Mouse (Mus musculus) gastrocnemius, postnatal 14 days (tissue): ENCODE results near the gene Fggy. TPM values are rescaled to one million over a fixed set of nuclear protein-coding genes. Genes with fewer than 3 reads are reported as not detected.

Experiments
- DNase-seq: peaks from one replicate; pipeline ENCODE4 v3.0.0; 2021; ENCODE audit warnings: mixed read lengths
- intact Hi-C: fragments of 180-260 bp; cut with DNase I; formaldehyde crosslinking; loops from one replicate; pipeline ENCODE4 v1.15.1; 2025; ENCODE audit warnings: low total_unique reads
- total RNA-seq, 2 experiments: library from RNA; stranded (reverse); gene quantifications; 2 replicates each; pipeline ENCODE4 v1.2.3; 2021

Gene Fggy
- total RNA-seq, 2 experiments from 2014 or later: 6.7 to 7.3 TPM

DNA sequence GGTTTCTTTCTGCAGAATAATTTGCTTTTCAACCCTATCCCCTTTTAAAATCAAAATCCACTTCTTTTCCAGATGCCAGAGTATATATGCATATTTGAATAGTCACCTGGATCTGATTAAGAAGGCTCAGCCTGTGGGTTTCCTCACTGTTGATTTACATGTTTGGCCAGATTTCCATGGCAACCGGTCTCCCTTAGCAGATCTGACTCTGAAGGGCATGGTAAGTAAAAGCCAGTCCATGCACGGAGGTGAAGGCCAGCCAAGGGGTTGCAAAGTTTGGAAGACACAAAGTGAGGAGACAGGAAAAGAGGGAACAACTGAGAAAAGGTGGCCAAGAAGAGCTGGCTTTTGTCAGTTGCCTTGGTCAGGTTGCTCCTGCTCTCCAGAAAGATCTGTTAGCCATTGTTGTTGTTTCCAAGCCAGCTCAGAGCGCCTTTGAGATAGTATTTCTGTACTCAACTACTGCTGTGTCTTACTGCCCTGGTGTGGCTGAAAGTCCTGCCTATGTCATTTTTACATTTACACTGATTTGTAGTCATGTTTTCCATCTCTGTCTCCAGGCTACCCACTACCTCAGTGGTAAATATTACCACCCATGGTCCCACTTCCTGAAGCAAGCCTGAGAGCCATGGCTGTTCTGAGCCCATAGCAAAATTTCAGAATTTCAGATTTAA lies 264.7 kb downstream of the Fggy start:
- DNase-seq: no peak
- intact Hi-C loops: no loop called here

DNA sequence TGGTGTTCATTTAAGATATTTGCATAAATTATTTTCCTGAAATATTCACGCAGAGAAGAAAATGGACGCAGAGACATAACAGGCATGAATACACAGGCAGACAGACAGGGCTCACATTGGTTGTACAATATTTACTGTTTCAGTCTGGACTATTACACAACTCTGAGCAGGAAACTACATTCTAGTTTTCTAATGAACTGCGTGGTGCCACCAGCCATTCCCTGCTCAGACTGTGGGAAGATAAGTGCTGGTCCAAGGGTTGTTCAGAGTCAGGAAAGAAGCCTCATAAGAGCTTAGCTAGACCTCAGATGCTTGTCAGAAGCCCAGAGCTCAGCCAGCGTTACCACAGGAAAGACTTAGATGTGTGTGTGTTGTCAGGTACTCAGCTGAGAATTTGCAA lies 270.9 kb downstream of the Fggy start:
- intact Hi-C loops: no loop called here
- no peak for DNase-seq

DNA sequence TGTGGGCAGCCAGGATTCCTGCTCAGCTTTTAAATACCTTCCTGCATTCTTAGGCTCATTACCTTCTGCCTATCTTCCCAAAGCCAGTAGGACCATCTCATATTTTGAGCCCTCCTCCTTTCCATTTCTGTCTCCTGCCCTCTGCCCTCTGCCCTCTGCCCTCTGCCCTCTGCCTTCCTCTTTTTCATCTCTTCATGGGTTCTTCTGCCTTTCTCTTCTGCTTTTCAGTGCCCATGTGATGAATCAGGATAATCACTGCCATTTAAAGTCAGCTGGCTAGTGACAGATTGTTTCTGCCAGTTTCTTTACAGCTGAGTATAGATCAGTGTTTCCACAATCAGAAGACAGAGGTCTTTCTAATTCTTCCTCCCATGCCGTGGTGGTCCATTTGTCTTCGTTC lies 273.0 kb downstream of the Fggy start:
- intact Hi-C loops: no loop called here
- no peak for DNase-seq

DNA sequence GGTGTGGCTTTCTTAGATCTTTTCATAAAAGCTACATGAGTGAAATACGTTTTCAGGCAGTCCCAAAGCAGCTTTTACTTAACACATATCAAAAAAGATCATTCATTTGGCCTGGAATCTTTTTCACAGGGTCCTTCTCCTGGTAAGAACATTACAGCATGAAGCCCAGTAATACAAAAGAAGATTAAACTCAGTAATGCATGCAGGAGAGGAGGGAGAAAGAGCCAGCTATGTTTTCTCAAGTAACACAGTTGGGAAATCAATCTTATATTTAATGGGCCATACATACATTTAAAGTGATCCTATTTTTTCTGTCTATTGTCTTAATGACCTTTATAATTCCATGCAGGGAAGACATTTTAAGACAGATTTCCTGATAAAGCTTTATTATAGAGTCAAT lies 282.6 kb downstream of the Fggy start:
- intact Hi-C loops: no loop called here
- no peak for DNase-seq

DNA sequence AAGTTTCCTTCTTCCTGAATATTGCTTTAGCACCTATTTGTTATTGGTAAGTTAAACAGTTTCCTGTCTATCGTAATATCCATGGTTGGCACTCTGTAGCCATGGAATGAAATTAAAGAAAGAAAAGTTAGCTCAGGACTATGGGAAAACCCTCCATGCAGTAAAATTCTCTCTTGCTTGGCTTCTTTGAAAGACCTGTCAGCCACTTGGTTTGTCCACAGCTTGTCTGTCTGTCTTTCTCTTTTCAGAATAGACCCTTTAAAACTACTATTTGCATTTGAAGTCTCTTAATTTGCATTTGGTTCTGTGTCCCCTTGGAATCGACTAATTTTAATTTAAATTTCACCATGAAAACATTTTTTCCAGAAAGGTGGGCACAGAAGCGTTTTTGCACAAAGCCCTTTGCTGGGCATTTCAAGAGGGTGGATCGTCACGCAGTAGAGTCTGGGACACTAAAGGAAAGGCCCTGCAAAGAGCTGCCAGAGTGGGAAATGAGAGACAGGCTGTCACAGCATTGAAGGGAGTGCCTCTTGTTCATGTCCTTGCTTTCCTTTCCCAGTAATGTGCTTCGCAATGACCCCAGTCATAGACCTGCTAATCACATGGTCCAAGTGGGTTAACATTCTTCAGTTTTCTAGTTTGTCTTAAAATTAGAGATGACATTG lies 283.2 kb downstream of the Fggy start:
- DNase-seq: no peak
- intact Hi-C loops: no loop called here

DNA sequence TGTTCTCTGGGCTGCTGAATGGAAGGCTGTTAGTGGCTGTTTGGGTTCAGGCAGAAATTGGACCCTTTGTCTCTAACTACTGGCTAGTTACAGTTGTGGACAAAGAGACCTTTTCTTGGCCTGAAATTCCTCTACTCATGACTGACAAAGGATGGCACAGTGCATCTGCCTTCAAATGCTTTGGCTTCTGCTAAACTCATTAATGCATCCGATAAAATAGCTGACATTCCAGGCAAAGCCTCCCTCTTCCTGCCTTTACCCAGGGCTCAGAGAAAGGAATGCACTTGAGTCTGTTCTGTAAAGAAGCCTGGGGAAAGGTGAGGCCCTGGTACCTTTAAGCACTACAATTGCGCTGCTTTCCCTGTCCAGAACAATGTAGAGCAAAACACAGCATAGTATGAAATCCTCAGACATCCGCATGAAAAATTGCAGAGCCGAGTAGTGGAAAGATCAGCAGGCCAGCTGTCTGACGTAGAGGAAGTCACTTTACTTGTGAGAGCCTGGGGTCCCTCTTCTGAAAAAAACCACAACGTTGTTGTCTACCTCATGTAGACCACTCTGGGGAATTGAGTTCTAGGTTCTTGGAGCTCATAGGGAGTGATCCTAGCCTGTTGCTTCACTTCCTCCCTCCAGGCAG lies 288.8 kb downstream of the Fggy start:
- intact Hi-C loops: no loop called here
- no peak for DNase-seq

DNA sequence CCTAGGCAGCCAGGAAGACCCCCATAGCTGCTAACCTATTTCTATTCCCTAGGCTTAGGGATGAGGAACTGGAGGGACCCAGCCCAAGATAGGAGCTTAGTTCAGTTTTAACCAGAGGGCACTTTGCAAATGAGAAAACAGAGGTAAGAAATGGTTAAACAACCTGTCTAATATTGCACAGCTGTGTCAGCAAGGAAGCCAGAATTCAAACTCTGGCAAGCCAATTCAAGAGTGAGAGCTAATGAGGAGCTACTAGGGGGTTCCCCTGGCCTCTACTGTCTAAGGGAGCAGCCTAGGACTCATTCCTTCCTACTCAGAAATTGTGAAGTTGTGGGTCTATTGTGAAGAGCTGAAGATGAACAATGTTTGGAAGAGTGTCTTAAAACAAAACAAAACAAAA lies 289.9 kb downstream of the Fggy start:
- no peak for DNase-seq
- intact Hi-C loops: no loop called here

DNA sequence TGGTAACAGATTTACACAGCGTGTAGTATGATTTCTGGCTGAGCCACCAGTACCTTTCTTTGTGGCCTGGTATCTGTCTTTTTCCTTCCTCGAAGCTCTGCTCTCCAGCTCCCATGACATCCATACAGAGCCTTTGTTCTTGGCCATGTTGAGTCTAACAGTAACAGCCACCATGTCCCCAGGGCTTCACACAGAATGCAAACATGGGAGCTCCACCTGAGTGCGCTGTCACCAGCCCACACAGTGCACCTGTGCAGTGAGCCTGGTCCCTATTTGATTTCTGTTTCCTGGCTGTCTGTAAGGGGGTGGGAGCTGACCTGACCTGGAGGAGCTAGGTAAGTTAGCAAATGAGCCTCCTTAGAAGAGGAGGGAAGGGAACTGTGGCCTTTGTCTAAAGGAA lies 290.4 kb downstream of the Fggy start:
- intact Hi-C loops: no loop called here
- DNase-seq: no peak

DNA sequence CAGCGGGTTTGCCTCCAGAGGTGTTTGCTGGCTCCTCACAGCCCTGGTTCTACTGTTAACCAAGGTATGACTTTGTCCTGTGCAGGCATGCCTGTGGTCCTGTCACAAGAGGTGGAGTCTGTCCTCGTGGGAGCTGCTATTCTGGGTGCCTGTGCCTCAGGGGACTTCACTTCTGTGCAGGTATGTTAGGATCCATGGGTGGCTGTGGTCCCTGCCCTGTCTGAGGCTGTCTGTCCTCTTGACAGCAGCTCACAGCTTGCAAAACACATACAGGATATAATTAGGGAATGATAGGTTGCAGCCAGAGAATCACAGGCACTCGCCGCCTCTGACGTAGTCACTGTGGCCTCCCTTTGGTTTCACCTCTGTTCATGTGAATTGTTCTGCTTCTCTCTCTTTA lies 292.2 kb downstream of the Fggy start:
- no peak for DNase-seq
- intact Hi-C loops: no loop called here

DNA sequence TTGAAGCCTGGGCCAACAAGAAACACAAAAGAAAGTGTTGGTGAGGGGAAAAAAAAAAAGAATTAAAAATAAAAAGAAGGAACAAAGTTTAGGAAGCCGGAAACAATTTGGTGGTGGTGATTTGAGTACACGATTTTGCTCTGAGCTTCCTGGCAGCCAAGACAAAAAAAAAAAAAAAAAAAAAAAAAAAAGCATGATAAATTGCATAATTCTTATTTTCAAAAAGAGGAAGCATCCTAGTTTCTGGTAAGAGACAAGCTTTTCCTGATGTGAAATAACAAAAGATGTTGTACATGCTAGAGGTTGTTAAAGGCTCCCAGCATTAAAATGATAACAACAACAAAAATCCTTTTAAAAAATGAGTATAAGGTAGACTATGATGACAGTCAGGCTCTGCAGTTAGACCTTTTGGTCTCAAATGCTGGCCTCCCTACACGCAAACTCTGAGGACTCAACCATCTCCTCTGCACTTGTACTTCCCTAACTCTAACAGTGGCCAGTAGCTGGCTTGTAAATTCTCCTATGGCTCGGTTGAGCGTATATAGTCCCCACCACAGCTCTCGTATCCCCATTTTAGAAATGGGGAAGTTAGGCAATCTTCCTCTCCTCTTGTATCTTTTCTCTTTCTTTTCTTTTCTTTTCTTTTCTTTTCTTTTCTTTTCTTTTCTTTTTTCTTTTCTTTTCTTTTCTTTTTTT lies 292.9 kb downstream of the Fggy start:
- DNase-seq: no peak
- intact Hi-C loops: no loop called here

DNA sequence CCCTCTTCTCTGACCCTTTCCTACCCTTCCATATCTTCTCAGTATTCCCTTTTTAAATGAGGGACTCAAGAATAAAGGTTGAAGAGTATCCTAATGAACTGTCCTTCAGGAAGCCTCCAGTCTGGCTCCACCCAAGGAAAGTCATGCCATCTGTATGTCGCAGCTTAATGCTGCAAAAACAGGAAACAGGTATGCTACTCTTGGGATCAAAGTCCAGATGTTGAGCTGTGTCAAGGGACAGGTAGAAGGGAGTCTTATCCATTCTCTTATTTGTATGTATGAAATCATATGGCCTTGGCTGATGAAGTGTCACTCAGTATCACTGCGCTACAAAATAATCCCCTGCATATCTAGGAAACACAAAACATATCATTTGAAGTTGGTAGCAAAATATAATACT lies 294.9 kb downstream of the Fggy start:
- intact Hi-C loops: no loop called here

DNA sequence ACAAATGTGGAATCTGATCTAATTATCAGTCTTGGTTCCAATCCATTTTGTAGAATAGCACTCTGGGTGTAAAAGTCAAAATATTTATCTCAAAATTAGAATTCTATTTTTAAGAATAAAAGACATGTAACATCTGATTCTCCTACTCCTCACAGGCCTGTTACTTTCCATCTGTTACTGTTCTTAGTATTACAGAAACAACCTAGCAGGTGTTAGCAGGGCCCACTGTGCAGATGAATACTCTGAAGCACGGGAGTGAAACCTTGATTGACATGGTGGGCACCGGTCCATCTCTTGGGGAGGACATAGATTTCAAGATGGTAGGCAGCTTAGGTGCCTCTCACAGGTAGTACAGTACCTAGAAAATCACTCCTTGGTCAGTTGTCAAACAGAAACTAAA lies 298.7 kb downstream of the Fggy start:
- intact Hi-C loops: no loop called here
- DNase-seq: no peak

More for the DNA sequence above, 294.9 kb downstream of the Fggy start:
- DNase-seq: no peak

DNA sequence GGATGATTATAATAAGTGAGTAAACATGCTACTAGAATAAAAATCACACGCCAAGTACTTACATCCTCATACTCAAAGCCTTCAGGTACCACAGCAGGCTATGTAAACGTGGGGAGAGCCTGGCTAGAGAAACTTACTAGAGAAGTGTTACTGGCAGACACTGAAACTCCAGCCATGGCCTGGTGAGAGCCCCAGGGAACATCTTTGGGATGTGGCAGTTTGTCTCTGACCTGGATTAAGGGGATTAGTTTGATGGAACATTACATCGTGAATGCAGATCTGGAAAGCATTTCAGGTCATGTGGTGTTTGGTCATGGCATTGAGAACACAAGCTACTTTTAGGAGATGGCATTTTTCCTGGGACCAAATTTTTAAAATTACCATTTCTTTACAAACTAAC lies 303.3 kb downstream of the Fggy start:
- intact Hi-C loops: no loop called here
- no peak for DNase-seq

DNA sequence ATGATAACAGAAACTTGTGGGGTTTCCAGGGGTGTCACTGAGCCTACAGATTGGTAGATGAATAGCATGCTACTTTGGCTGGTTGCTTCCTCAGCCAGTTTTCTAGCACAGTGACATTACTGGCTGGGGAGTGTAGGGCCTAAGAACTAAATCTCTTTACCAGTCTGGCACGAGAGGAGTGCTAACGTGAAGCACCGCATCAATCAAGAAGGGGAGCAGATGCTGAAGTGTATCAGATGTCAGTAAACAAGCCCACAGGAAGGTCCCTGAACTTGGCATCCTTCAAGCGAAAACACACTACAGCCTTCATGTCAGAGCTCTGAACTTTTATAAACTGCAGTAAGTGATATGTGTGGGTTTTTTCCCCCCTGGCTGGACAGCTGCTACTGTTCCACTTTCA lies 303.8 kb downstream of the Fggy start:
- intact Hi-C loops: no loop called here
- DNase-seq: no peak

DNA sequence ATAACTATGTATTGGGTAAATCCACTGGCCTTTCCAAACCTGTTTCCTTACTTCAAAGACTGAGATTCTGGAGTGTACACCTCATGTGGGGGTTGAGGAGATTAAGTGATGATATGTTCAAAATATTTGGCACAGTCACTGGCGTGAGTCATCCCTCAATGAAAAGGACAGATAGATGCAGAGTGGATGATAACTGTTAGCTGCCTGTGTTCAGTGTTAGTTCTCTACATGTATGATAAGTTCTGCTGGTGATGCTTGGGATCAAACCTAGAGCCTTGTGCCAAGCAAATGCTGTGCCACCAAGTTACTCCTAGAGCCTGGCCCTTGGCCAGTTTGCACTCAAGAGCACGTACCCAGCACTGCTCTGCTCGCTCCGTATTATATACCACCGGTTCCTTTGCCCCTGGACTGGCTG lies 304.4 kb downstream of the Fggy start:
- no peak for DNase-seq

DNA sequence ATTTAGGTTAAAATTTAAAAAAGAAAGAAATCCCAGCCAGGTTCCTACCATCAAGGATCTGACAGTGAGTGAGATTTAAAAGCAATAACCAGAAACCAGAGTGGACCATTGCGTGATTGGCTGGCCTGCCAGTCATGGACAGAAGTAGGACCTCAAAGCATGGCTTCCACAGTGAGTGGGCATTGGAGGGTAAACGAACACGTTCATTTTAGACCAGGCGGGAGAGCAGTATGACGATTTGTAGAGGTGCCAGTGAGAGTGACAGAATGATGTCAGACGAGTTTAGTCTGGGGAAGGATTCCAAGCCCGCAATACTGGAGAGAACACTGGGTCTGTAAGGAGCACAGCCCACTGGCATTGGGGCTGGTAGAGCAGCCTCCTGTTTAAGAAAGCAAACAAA lies 305.0 kb downstream of the Fggy start:
- intact Hi-C loops: no loop called here

More for the DNA sequence above, 304.4 kb downstream of the Fggy start:
- intact Hi-C loops: no loop called here

DNA sequence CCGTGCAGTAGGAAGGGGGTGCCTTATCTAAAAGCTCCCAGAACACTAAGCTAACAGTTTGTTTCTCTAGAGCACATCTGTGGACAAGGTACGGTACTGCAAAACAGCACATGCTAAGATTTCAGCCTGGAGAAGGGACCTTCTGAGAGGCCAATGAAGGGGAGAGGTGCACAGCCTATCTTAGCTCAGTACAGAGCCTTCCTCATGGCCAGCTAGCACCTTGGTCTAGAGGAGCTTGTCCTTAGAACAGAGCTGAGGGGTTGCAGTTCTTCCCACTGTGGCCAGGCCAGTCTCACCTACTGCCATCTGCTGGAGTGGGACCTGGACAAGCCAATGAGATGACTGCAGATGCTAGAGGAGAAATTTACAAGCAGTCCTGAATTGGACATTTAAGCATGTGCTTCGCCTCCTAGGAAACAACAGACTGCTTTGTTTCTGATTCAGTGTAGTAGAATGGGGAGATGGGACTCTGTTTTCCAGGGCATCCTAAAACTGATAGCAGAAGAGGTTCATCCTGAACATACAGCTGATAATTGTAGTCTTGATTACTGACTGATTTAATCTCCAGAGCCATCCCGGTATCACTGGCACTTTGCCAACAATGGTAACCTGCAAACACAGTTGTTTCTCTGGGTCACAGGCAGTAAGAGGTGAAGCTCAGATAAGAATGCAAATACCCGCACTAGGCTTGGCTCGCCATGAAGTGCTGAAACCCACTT lies 305.6 kb downstream of the Fggy start:
- intact Hi-C loops: no loop called here
- DNase-seq: no peak

More for the DNA sequence above, 305.0 kb downstream of the Fggy start:
- no peak for DNase-seq

DNA sequence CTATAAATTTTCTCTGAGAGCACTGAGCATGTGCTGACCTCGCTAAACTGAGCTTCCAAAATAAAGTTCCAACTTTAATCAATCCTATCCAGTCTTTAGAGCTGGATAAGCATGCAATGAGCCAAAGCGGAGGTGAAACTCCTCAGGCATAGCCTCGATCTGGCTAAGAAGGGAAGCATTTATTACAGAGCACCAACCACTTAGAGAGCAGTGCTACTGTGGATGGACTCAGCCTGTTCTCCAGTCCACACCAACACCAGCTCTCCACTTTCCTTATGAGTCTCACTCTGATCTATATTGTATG lies 306.1 kb downstream of the Fggy start:
- no peak for DNase-seq
- intact Hi-C loops: no loop called here

DNA sequence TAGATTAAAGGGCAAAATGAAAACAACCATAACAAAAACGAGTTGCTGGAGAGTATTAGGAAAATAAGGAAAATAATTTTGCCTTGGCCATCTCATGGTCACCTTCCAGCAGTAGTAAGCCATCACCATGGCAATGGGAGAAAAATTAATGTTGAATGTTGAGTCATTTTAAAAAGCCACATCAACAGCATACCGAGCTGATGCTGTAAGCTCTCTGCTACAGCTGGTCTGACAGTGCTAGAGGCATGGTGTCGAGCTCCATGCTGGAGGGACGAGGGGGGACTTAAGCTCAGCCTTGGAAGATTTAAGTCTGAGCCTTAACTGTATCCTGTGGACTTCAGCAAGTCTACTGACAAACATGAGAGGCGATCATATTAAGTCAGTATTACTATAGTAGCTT lies 307.9 kb downstream of the Fggy start:
- intact Hi-C loops: no loop called here
- no peak for DNase-seq

DNA sequence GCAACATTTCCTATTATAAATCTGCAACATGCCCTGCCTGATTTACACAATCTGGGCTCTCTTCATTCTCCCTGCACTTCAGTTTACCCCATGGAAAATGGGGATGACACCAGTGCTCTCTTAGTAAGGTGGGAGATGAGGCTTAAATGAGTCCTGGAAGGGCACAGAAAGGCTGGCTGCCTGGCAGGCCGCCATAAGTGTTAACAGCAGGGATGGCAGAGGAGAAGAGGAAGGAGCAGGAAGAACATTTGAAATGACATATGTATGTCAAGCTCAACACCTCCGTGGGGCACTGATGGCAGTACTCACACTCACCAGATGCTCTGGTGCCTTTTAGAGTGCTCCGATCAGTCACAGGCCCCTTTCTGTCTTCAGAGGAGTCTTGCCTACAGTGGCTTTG lies 308.6 kb downstream of the Fggy start:
- intact Hi-C loops: no loop called here
- no peak for DNase-seq
